Mouse (Mus musculus): ENCODE measurements at regions not wholly inside any gene's neighbourhood (a gene's known extent, or its start where the extent isn't known, plus 50 kb on each side); places are given as distances from the start of the nearest gene placed in this dataset.

DNA sequence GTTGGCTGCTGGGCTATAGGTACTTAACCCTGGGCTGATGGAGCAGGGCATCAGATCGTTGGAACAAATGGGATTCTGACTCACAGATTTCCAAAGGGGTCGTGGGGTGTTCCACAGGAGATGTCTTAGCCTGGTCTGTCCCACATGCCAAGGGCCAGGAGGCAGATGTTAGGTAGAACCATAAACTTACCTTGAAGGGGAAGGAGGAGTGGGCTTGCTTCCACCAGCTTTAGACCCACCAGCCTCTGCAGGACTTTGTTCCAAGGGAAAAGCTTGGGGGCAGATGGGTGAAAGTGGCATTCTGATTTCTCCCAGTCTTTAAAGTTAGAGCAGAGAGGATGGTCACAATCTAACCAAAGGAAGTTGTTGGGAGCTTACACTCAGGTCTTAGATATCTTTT lies 165.7 kb upstream of the Agap1 start:
- CTCF ChIA-PET: no interaction called here

DNA sequence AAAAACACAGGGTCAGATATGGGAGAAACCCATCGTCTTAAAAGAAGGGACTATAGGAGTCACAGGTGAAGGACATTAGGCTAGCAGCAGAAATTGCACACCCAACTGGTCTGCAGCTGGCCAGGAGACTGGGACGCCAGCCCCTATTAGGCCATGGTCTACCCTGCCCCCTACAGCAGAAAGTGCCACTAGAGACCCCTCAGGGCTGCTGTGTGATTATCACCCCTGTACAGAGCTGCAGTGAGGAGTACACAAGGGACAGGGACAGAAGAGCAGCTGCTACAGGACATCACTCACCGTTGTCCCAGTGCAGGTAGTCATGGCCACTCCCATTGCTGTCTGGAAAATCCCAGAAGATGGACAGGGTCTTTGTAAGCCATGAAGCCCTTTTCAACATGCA lies 157.9 kb upstream of the Agap1 start:
- CTCF ChIA-PET: no interaction called here

DNA sequence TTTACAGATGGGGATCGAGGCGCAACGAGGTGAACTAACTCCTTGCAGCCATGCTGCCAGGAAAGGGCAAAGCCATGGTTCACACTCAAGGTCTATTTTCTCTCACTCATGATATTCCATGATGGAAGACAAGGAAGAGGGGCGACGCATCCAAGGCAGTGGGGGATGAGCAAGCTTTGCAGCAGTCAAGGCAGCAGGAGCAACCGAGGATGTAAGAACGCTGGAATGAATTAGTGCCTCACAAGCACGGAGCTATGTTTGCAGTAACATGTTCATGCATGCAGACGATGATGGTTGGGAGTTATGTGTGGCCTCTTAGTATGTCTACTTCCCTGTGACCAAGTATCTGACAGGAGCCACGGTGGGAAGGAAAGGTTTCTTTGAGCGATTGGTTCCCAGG lies 156.8 kb upstream of the Agap1 start:
- CTCF ChIA-PET: no interaction called here

DNA sequence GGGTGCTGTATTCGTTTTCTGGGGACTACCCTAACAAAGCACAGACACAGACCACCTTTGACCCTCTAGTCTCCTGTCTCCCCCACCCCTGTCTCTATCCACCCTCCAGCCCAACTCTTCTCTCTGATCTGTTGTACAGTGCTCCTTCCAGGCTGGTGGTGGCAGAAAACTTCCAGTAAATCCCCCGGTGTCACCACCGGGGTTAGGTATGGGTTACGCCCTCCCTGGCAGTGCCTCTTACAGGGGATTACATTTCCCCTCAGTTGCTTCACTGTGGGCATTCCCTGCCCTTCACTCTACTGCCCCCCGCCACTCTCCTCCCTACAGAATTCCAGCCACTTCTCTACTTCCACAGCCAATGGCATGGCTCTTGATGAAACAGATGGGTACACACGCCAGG lies 153.5 kb upstream of the Agap1 start:
- CTCF ChIA-PET: no interaction called here

DNA sequence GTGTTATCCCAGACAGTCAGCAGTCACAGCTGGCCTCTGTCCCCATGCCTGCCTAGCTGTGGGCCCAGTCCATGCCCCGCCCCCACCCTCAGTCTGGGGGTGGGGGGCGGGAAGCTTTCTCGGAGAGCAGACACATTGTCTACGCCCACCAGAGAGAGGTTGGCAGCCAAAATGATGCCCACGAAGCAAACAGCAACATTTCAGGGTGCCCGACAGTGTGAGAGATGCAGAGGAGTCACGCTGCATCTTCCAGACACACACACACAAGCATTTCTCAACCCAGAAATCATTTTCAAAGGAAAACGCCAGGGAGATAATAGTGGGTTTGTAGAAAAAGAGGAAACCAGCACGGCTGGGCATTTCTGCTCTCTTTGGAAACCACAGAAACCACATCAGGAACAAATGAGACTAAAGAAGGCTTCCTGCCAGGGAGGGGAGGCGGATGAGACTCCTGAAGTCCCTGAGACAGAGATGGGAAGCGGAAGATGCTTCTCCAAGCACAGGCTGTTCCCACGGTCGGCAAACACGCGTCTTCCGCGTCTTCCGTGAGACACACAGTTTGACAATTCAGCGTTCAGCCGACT lies 152.1 kb upstream of the Agap1 start:
- CTCF ChIA-PET: no interaction called here

DNA sequence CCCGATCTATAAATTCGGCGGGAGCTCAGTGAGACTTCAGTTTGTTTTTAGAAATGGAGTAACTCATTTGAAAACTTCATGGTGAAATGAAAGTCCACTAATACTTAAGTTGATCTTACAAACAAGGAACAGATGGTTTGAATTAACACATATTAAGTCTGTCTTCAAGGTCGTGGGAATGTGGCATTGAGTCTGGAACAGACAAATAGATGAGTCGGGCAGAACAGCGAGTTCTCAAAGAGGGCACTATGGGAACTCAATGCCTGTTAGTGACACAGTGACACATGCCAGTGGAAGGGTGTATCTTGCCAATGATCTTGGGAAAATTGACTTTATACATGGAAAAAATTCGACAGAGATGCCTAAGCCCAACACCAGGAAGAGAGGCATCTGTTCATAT lies 149.4 kb upstream of the Agap1 start:
- CTCF ChIA-PET: no interaction called here

DNA sequence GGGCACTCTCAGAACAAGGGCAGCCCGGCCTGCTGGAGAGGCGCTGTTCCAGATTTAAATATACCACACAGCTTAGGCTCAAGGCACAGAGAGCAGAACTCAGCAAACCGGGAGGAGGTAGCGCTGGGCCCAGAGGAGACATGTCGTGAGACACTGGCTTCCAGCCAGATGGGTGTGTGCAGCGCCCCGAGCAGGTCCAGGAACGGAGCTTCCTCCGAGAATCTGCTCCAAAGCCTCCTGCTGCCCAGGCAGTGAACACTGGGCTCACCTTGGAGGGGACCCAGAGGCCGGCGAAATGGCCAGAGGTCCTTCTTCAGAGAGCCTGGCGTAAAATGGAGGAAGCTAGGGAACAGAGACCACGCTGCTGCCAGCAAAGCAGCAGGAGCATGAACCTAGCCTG lies 145.8 kb upstream of the Agap1 start:
- CTCF ChIA-PET: no interaction called here

DNA sequence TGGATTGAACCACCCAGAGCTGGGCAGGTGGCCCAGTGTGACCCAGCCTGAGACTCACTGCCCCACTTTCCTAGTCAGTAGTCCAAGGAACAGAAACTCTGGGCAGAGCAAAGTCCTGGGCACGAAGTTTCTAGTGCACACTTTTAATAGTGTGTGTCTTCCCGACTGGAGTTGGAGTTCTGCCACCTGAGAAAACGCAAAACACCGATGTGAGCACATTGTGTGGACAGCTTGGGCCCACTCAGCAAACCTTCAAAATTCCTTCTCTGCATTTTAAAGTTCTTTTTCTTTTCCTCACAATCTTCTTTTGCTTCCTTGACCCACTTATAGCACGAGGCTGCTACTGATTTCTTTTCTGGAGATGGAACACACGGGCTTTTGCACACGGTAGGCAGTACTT lies 141.5 kb upstream of the Agap1 start:
- CTCF ChIA-PET: no interaction called here

DNA sequence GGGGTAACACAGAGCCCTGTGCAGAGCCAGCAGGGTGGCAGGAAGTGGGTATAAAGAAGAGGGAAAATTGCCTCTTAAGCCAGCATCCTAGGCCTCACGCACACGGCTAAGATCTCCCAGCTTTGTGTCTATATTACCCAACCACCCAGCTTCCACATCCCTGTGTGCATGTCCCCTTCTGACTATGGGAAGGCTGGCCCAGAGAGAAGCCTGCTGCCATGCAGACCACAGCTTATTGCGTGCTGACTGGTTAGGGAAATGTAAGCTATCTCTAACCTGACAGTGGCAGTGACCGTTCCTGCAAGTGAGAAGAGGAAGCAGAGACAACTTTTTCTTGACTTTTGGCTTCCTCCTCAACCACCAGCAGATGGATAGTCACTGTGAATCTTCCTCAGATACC lies 136.7 kb upstream of the Agap1 start:
- CTCF ChIA-PET: no interaction called here

DNA sequence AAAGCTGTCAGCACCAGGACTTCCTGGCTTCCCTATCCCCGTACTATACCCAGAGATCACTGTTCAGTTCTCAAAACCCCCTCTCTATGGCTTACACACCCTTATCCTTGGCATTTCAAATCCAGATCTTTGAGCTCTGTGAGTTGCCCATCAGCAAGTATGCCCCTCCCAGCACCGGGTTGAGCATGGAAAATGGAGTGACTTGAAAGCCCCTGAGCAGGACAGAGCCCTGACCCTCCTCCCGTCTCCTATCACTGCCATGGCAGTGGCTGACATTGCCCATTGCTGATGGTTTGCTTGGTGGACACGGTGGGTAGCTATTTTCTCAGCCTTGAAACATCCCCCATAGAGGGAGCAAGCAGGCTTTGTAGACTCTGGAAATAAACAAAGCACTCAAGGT lies 135.9 kb upstream of the Agap1 start:
- CTCF ChIA-PET: no interaction called here

DNA sequence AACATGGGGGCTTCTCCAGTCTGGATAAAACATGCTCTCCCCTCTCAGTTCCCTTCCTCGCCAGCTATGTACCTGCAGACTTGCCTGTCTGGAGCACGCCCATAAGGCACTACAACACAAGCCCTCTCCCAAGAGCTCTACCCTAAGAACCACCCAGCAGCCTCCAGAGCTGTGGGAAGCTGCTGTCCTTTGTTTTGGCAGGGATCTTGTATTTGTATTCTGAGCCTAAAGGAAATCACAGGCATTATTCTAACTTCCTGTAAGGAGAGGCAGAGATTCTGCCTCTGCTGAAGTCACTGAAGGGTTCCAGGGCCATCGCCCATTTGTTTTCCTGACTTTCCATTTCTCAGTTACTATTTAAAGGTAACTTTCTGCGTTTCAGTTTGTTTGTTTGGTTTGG lies 132.0 kb upstream of the Agap1 start:
- CTCF ChIA-PET: no interaction called here

DNA sequence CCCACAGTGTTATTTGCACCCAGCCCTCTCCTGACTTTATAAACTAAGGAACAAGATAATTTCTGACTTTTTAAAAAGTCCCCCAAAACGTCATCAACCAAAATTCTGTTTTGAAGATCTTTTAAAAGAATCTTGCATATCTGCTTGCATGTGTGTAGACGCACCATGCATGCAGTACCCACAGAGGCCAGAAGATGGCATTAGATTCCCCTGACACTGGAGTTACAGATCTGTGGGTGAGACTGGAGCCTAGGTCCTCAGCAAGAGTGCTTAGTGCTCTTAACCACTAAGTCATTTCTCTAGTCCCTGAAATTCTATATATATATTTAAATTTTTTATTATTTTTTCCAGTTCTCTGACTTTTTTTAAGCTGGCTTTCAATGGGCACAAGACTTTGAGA lies 131.5 kb upstream of the Agap1 start:
- CTCF ChIA-PET: no interaction called here

DNA sequence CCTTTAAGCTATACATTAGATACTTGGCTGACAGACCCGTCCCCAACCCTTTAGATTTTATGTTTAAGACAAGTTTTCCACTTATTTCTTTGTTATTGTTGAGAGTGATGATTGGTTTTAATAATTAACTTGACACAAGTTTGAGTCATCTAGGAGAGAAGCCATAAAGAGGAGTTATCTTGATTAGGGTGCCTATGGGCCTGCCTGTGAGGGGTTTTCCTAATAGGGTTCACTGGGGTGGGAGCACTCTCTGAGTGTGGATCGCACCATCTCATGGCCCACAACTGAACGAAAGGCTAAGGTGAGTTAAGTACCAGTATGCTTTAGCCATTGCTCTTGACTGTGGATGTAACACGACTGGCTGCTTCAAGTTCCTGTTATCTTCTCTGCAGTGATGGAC lies 123.3 kb upstream of the Agap1 start:
- CTCF ChIA-PET: no interaction called here

DNA sequence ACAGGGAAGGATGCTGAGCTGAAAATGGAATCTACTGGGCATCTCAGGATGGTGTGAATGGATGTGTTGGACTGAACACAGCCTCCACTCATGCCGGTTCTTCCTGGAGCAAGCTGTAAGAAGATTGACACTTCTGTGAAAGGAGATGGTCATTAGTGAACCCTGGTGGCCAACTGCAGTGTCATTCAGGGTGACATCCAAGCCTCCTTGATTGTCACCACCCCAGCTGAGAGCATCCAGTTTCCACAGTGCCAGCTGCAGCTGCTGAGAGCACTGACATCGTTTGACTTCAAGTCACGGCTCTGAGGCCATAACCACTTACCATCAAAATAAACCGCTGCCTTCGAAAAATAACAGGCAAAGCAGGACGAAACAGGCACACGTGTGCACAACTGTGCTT lies 121.9 kb upstream of the Agap1 start:
- CTCF ChIA-PET: no interaction called here

DNA sequence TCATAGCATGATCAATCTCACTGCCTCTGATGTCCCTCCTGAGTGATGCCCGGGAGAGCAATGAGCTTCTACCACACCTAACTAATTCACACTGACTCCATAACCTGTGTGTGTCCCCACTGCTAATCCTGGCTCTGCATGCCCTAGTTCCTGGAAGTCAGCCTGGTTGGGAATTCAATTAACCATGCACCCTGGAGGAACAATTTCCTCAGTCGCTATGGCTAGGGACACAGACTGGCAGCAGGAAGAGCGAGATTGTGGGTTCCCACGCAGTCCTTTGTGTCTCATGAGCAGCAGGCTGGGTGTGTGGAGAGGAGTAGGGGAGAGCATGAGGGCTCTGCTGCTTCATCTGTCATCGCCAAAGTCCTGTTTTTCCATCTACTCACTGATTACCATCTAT lies 116.7 kb upstream of the Agap1 start:
- CTCF ChIA-PET: no interaction called here

DNA sequence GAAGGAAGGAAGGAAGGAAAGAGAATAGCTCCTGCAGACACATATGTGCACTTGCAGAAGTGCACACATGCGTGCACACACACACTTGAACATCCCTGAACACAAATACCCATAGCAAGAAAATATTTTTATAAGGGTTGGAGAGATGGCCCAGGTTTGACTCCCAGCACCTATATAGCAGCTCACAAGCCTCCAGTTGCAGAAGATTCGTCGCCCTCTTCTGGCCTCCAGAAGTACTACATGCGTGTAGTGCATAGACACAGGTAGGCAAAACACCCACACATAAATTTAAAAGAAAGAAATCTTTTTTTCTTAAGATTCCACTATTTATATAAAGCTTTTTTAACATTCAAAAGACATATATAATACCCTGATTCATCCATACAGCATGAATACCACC lies 111.8 kb upstream of the Agap1 start:
- CTCF ChIA-PET: interaction anchor here (0.5 kb wide), 1 partner anchor 289 kb away, joined by 6 read pairs; no protein-coding TSS in a partner anchor

DNA sequence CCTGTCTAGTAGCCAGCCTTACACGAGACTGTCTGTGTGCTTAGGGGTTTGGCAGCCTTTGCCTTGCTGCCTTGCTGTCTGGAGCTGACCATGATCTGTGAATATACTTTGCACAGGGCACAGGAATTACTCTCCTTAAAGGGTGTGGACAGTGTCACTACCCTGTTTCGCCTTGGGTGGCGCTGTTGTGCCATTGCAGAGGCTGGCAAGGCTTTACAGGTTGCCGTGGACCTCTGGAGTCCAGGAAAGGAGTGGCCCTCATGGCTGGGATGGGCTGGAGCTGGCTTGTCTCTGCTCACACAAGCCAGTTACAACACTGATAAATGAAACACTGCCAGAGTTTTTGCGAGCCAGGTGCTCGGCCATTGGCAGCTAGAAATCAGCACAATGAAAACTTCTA lies 110.1 kb upstream of the Agap1 start:
- CTCF ChIA-PET: no interaction called here

DNA sequence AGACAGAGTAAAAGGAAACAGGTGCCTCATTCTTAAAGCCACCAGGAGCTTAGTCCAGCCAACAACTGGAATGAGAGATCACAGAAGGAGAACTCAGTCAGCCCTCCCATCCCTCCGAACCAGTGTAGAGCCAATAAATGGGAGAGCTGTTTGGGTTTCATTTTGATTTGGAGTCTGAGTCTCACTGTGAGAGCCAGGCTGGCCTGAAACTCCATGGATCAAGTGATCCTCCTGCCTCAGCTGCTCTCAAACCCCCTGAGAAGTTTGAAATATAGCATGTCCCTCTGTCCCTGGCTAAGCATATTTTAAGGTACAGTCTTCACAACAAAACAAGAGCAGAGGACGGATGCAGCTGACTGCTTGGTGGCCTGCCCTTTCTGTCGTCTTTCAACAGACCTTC lies 107.3 kb upstream of the Agap1 start:
- CTCF ChIA-PET: no interaction called here

DNA sequence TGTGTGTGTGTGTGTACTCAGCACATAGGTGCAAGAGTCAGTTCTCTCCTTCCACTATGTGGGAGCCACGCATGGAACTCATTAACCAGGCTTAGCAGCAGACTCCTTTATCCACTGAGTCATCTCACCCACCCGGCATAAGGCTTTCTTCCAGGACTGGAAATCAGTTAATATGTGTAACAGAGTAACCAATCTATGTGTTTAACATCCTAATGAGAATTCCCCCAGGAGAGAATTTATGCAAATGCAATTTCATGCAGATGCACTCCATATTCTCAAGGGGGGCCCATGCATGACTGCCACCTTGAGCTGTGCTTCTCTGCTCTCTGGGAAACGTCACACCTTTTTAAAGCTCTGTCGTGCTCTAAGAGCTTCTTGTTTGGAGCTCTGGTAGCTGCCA lies 101.7 kb upstream of the Agap1 start:
- CTCF ChIA-PET: no interaction called here

DNA sequence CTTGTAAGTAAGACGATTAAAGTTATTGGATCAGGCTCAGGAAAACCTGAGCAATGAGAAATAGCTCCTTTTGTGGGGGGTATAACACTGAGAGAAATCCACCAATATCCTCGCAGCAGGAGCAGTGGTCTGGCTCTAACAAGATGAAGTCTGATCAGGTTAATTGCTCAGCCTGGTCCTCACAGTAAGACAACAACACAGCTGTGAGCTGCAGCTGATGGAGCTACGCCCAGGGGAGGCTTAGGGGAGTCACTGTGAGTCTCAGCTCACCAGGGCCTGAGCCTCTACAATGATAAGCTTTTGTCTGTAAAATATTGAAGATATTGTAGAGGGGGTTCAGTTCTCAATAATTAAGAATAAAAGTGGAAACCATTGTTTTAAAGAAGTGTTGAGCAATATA lies 95.3 kb upstream of the Agap1 start:
- CTCF ChIA-PET: no interaction called here

DNA sequence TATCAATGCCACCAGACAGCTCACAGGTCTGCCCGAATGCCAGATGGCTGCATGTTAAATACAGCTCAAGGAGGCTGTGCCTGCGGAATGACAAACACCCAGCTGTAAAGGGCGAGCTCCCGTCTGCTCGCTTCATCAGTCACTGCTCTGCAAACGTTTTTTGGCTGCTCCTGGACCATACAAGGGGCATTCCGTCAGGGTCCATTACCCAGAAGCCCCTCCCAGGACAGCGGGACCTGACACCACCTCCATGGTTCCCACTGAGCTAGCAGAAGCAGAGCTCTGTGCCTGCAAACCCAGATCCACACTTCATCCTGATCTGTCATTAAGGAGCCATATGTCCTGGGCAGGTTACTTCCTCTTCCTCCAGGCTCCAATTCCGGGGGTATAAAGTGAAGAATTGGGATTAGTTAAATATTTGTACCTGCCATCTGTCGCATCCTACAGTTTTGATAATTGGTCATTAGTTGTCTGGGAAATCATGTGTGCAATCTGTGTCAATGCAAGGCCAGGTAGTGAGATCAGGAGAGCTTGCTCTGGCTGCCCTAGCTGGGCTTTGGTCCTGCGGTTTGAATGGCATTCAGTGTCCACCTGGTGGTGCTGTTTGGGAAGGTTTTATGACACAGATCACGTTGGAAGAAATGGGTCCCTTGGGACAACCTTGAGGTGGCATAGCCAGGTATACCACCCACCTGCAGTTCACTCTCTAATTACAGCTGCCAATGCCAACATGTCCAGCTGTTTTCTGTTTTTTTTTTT lies 89.9 kb upstream of the Agap1 start:
- CTCF ChIA-PET: no interaction called here

DNA sequence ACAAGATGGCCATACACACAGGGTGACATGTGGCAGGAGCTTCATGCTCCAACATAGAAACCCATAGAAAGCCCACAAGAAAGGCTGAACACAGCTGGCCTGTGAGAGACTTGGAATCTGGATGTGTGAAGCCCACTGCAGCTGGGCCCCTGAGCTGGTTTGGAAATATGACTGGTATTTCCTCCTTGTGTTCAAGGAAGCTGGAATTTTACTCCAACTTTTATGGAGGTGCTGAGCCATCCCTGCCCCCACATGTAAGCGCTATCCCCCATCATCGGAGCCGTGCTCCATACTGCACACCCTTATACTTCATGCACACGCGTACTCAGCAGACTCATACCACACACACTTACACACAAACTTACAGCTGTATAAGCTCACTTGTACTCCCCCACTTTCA lies 87.7 kb upstream of the Agap1 start:
- CTCF ChIA-PET: no interaction called here

DNA sequence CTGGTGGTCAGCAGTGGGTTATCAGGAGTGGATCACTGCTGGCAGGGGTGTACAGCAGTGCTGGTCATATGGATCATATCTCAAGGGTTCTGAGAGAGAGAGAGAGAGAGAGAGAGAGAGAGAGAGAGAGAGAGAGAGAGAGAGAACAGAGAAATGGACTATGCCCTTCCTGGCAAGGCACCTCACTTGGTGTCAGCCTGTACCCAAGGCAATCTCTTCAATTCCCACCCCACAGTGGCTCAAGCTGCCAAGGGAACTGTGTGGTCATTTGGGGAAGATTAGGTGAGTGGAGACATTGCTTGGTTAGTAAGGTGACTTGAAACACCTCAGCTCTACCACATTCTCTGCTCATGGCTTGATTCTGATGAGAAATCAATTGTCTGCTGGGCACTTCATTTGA lies 80.8 kb upstream of the Agap1 start:
- CTCF ChIA-PET: no interaction called here

DNA sequence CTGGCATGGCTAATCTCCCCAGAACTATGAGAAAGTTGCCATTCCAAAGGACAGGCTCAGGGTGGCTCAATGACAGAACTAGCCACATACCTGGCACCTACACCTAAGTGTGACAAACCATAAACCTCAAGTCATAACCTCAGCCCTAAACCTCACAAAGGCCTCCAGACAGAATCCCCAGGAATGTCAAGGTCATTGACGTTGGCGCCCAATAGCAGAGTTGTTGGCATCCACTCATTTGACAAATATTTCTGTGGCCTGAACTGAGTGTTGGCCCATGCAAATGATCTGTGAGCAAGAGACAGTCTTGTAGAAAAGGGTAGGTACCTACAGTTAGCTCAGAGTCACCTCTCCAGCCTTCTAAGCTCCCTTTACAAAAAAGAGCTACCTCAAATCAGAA lies 80.3 kb upstream of the Agap1 start:
- CTCF ChIA-PET: no interaction called here

DNA sequence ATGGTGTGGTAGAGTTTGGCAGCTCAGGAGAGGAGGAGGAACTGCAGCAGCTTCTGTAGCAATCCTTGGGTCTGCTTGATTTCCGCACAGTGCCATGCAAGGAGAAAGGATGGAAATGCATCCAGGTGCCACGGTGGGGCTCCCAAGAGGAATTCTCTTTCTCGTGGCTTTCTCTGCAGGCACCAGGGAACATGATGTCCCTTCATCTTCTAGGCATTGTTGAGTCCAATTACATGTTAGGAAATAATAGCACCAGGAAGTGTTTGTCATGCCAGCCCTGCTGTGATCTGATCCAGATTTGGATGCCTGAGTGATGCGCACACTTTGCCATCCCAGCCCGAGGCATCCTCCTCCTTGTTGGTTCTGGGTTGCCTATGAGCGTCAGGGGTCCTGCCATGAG lies 72.6 kb upstream of the Agap1 start:
- CTCF ChIA-PET: no interaction called here
